Mouse (Mus musculus) heart, embryonic 15.5 days (tissue): ENCODE measurements around the gene Olfr625-ps1. TPM values are rescaled to one million over a fixed set of nuclear protein-coding genes. Genes with fewer than 3 reads are reported as not detected.
"Not testable (repeated sequence)": the region's sequence is repeated elsewhere in the genome, so short reads cannot be mapped to it uniquely, and the experiment has no call there.

Experiments
- ATAC-seq: fragments of 200-750 bp; cut with Nextera tagmentation; replicated peaks from 2 replicates; pipeline ENCODE4 v1.8.0; 2017; ENCODE audit warnings: low read depth, moderate TSS enrichment; ENCODE audit not compliant: insufficient number of reproducible peaks, insufficient read depth, low FRiP score
- H3K27ac ChIP-seq: fragments of 300-500 bp; sonication (generic); 2 replicates; pipeline ENCODE4 v1.5.1; 2015; ENCODE audit warnings: mild to moderate bottlenecking, inconsistent platforms
- H3K27me3 ChIP-seq: fragments of 300-500 bp; sonication (generic); 2 replicates; pipeline ENCODE4 v1.6.1; 2015; ENCODE audit warnings: inconsistent platforms
- H3K36me3 ChIP-seq: fragments of 300-500 bp; sonication (generic); 2 replicates; pipeline ENCODE4 v1.6.1; 2015; ENCODE audit warnings: mild to moderate bottlenecking, inconsistent platforms
- H3K4me1 ChIP-seq: fragments of 300-500 bp; sonication (generic); replicated peaks from 2 replicates; pipeline ENCODE4 v1.6.1; 2015; ENCODE audit warnings: inconsistent platforms
- H3K4me2 ChIP-seq: fragments of 300-500 bp; sonication (generic); 2 replicates; pipeline ENCODE4 v1.6.1; 2015; ENCODE audit warnings: inconsistent platforms, mild to moderate bottlenecking, moderate library complexity
- H3K4me3 ChIP-seq: fragments of 300-500 bp; sonication (generic); 2 replicates; pipeline ENCODE4 v1.5.1; 2015; ENCODE audit warnings: mild to moderate bottlenecking, inconsistent platforms
- H3K9ac ChIP-seq: fragments of 300-500 bp; sonication (generic); 2 replicates; pipeline ENCODE4 v1.6.1; 2015; ENCODE audit warnings: mild to moderate bottlenecking, inconsistent platforms
- H3K9me3 ChIP-seq: fragments of 300-500 bp; sonication (generic); replicated peaks from 2 replicates; pipeline ENCODE4 v1.6.1; 2016; ENCODE audit warnings: inconsistent platforms
- WGBS: fragments of 180-500 bp; shearing (Covaris S2); methylation state at CpG from one replicate; pipeline ENCODE4 v1.1.7; 2015; ENCODE audit warnings: mixed read lengths; 5-methylcytosine and 5-hydroxymethylcytosine counted together
- polyA plus RNA-seq: library from polyadenylated mRNA; unstranded; fragments of >200 nt; fragmentation: Nextera tagmentation; extraction: Ambion mirVana; gene quantifications from 2 replicates; pipeline ENCODE4 v1.2.1, GENCODE M21; 2015

The Olfr625-ps1 gene
- not detected in 2 replicates for polyA plus RNA-seq

- H3K4me1 ChIP-seq: no peaks in the 10 kb centered on the region
Measured at GRCm38 (mm10) chr7:103682420-103682819, at the start of gene Olfr625-ps1. Gene Olfr625-ps1 (plus strand): TSS chr7:103682720.

GRCm38 (mm10) chr7:103636795-103637194 is 45.7 kb upstream of the Olfr625-ps1 start:
- no peaks in the 10 kb centered on the region for H3K4me1 ChIP-seq
- H3K27me3 ChIP-seq: no peaks in the 10 kb centered on the region
- H3K9ac ChIP-seq: no peak overlapping the region
- no peaks in the 10 kb centered on the region for H3K36me3 ChIP-seq
- H3K9me3 ChIP-seq: no peaks in the 10 kb centered on the region
- H3K27ac ChIP-seq: no peak overlapping the region
- no peak overlapping the region for H3K4me3 ChIP-seq
- H3K4me2 ChIP-seq: no peak overlapping the region
- ATAC-seq: no peak

More at GRCm38 (mm10) chr7:103682420-103682819, at the start of gene Olfr625-ps1:
- H3K9ac ChIP-seq: no peak within 1 kb of the TSS
- H3K4me2 ChIP-seq: no peak within 1 kb of the TSS
- H3K9me3 ChIP-seq: no peaks in the 10 kb centered on the region
- H3K4me3 ChIP-seq: no peak within 1 kb of the TSS
- no peak for ATAC-seq
- H3K27ac ChIP-seq: no peak within 1 kb of the TSS
- no peaks in the 10 kb centered on the region for H3K27me3 ChIP-seq
- no peaks in the 10 kb centered on the region for H3K36me3 ChIP-seq

GRCm38 (mm10) chr7:103642602-103643001 is 39.9 kb upstream of the Olfr625-ps1 start, which contains the start of gene Olfr622:
Gene Olfr622 (minus strand): TSS chr7:103642702.
- 85% methylated on average over 1 of the region's 1 CpGs for WGBS
- H3K4me1 ChIP-seq: no peaks in the 10 kb centered on the region
- H3K27ac ChIP-seq: no peak within 1 kb of the TSS
- H3K4me3 ChIP-seq: no peak within 1 kb of the TSS
- no peaks in the 10 kb centered on the region for H3K27me3 ChIP-seq
- H3K4me2 ChIP-seq: no peak within 1 kb of the TSS
- no peaks in the 10 kb centered on the region for H3K36me3 ChIP-seq
- ATAC-seq: no peak
- H3K9ac ChIP-seq: no peak within 1 kb of the TSS
- no peaks in the 10 kb centered on the region for H3K9me3 ChIP-seq

- no peak overlapping the region for H3K9ac ChIP-seq
- H3K4me3 ChIP-seq: no peak overlapping the region
- no peak overlapping the region for H3K4me2 ChIP-seq
- no peaks in the 10 kb centered on the region for H3K36me3 ChIP-seq
- H3K27me3 ChIP-seq: no peaks in the 10 kb centered on the region
- 79% methylated on average over 4 of the region's 4 CpGs for WGBS
- no peak for ATAC-seq
- H3K9me3 ChIP-seq: no peaks in the 10 kb centered on the region
- H3K27ac ChIP-seq: no peak overlapping the region
- H3K4me1 ChIP-seq: no peaks in the 10 kb centered on the region
Measured at GRCm38 (mm10) chr7:103644070-103644469, 38.5 kb upstream of the Olfr625-ps1 start.

GRCm38 (mm10) chr7:103663598-103663997 is 18.9 kb upstream of the Olfr625-ps1 start, which contains the start of gene Olfr623:
Gene Olfr623 (minus strand): TSS chr7:103663698.
- no peak for ATAC-seq
- Histone ChIP-seq H3K9me3 (no peaks in the 10 kb centered on the region), H3K36me3 (no peaks in the 10 kb centered on the region), H3K27ac (no peak within 1 kb of the TSS), H3K27me3 (no peaks in the 10 kb centered on the region), H3K4me2 (no peak within 1 kb of the TSS), H3K4me1 (no peaks in the 10 kb centered on the region), H3K4me3 (no peak within 1 kb of the TSS), H3K9ac (no peak within 1 kb of the TSS)

- Histone ChIP-seq H3K27me3 (no peaks in the 10 kb centered on the region), H3K9me3 (no peaks in the 10 kb centered on the region)
- 91% methylated on average over 2 of the region's 2 CpGs for WGBS
Measured at GRCm38 (mm10) chr7:103671091-103671490, 11.4 kb upstream of the Olfr625-ps1 start, which contains the start of gene Olfr624. Gene Olfr624 (minus strand): TSS chr7:103671191.

GRCm38 (mm10) chr7:103699469-103699868 is 16.9 kb downstream of the Olfr625-ps1 start:
- Histone ChIP-seq H3K27me3 (no peaks in the 10 kb centered on the region), H3K27ac (no peak overlapping the region), H3K9me3 (no peaks in the 10 kb centered on the region), H3K4me3 (no peak overlapping the region), H3K9ac (no peak overlapping the region), H3K4me1 (no peaks in the 10 kb centered on the region), H3K4me2 (no peak overlapping the region), H3K36me3 (no peaks in the 10 kb centered on the region)
- WGBS: 82% methylated on average over 4 of the region's 4 CpGs
- no peak for ATAC-seq

More at GRCm38 (mm10) chr7:103671091-103671490, 11.4 kb upstream of the Olfr625-ps1 start, which contains the start of gene Olfr624:
- H3K27ac ChIP-seq: no peak within 1 kb of the TSS
- ATAC-seq: no peak
- H3K4me2 ChIP-seq: no peak within 1 kb of the TSS
- no peaks in the 10 kb centered on the region for H3K36me3 ChIP-seq
- no peak within 1 kb of the TSS for H3K9ac ChIP-seq
- H3K4me3 ChIP-seq: no peak within 1 kb of the TSS
- no peaks in the 10 kb centered on the region for H3K4me1 ChIP-seq

GRCm38 (mm10) chr7:103712024-103712423 is 29.5 kb downstream of the Olfr625-ps1 start:
- Histone ChIP-seq H3K27me3 (no peaks in the 10 kb centered on the region), H3K4me1 (no peaks in the 10 kb centered on the region), H3K27ac (no peak overlapping the region), H3K4me2 (no peak overlapping the region), H3K36me3 (no peaks in the 10 kb centered on the region), H3K9ac (no peak overlapping the region), H3K4me3 (no peak overlapping the region), H3K9me3 (no peaks in the 10 kb centered on the region)
- WGBS: 34% methylated on average over 2 of the region's 2 CpGs
- no peak for ATAC-seq

GRCm38 (mm10) chr7:103714371-103714770 is 31.9 kb downstream of the Olfr625-ps1 start, which contains the start of gene Olfr243:
Gene Olfr243 (plus strand): TSS chr7:103714671.
- H3K27ac ChIP-seq: no peak within 1 kb of the TSS
- no peak within 1 kb of the TSS for H3K4me2 ChIP-seq
- H3K36me3 ChIP-seq: no peaks in the 10 kb centered on the region
- ATAC-seq: no peak
- H3K27me3 ChIP-seq: no peaks in the 10 kb centered on the region
- H3K9ac ChIP-seq: no peak within 1 kb of the TSS
- H3K4me1 ChIP-seq: no peaks in the 10 kb centered on the region
- no peaks in the 10 kb centered on the region for H3K9me3 ChIP-seq
- no peak within 1 kb of the TSS for H3K4me3 ChIP-seq

- H3K9ac ChIP-seq, H3K36me3 ChIP-seq, ATAC-seq, H3K4me3 ChIP-seq, H3K27ac ChIP-seq, H3K27me3 ChIP-seq, H3K4me2 ChIP-seq, H3K9me3 ChIP-seq, H3K4me1 ChIP-seq: not testable (repeated sequence)
- WGBS: 91% methylated on average over 1 of the region's 1 CpGs
Measured at GRCm38 (mm10) chr7:103716398-103716797, 33.9 kb downstream of the Olfr625-ps1 start.

GRCm38 (mm10) chr7:103730074-103730473 is 47.6 kb downstream of the Olfr625-ps1 start, which contains the start of gene Olfr628:
Gene Olfr628 (plus strand): TSS chr7:103730374.
- H3K9ac ChIP-seq: no peak within 1 kb of the TSS
- no peaks in the 10 kb centered on the region for H3K27me3 ChIP-seq
- 71% methylated on average over 1 of the region's 1 CpGs for WGBS
- H3K27ac ChIP-seq: no peak within 1 kb of the TSS
- H3K4me2 ChIP-seq: no peak within 1 kb of the TSS
- no peaks in the 10 kb centered on the region for H3K4me1 ChIP-seq
- no peaks in the 10 kb centered on the region for H3K9me3 ChIP-seq
- ATAC-seq: no peak
- H3K4me3 ChIP-seq: no peak within 1 kb of the TSS
- no peaks in the 10 kb centered on the region for H3K36me3 ChIP-seq
